Mouse (Mus musculus): Measurements from ENCODE around the gene Madcam1.

DNA sequence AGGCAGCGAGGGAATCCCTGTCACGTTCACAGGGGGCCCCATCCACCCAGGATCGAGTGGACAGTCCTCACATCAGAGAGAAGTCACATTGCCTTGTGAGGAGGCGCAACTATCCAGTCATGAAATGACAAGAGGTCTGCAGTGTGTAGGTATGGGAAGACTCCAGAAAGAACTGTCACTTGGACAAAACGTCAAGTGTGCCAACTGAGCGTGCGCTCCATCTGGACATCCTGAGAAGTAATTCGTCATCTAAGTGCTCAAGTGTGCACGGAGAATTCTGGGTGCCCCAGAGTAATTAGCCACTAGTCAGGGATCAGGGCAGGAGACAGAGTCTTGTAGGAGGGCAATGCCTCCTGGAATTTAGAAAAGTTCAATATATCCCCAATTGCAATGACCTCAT lies 39.0 kb upstream of the Madcam1 start:
- TF ChIP-seq POLR2A (IDR thresholded peaks at IDR 0.05; ENCODE audit: extremely low read depth, insufficient read depth, low read length) (no peak), CTCF (IDR thresholded peaks at IDR 0.05; ENCODE audit: extremely low read depth, insufficient read depth, low read length) (no peak)
